Mouse (Mus musculus) liver, embryonic 14.5 days (tissue): Measurements from ENCODE around the gene Cntnap2.
A peak's percentile ranks its signal among the peaks of the same experiment; 100 is the strongest.

Experiments
- CTCF ChIP-seq: IDR thresholded peaks from 2 replicates; pipeline ENCODE4 v1.5.1; 2016; ENCODE audit warnings: antibody characterized with exemption, low read depth, control low read depth
- EP300 ChIP-seq: IDR thresholded peaks from 2 replicates; pipeline ENCODE4 v1.6.1; 2016; ENCODE audit warnings: antibody characterized with exemption, low read depth

- TF ChIP-seq EP300 = no peak
- peak; percentile 66 for TF ChIP-seq CTCF
Measured at GRCm38 (mm10) chr6:47188193-47188592, 2129.0 kb downstream of the Cntnap2 start.
